Mouse (Mus musculus): ENCODE measurements around the gene Olfr699. TPM values are rescaled to one million over a fixed set of nuclear protein-coding genes. Genes with fewer than 3 reads are reported as not detected.

Olfr699 gene
- total and polyA plus RNA-seq, 3 experiments = not detected

Other genes starting within 250 kb of the Olfr699 start
- gene Olfr693, start 112.6 kb downstream of the Olfr699 start, total RNA-seq (2012; rRNA removed) = not detected in 2 replicates
- gene Olfr693, start 112.6 kb downstream of the Olfr699 start, polyA plus RNA-seq (2012; ENCODE audit: insufficient read depth in 1 of 2, insufficient read length in 2 of 2, low read depth in 1 of 2, low replicate concordance in 2 of 2, missing spikeins in 1 of 2) = not detected
- not detected in 2 replicates for gene Olfr694, start 101.4 kb downstream of the Olfr699 start, total RNA-seq (2012; rRNA removed)
- gene Olfr694, start 101.4 kb downstream of the Olfr699 start, polyA plus RNA-seq (2012; ENCODE audit: insufficient read depth in 1 of 2, insufficient read length in 2 of 2, low read depth in 1 of 2, low replicate concordance in 2 of 2, missing spikeins in 1 of 2) = not detected
- not detected in 2 replicates for gene Olfr695, start 76.8 kb downstream of the Olfr699 start, total RNA-seq (2012; rRNA removed)
- gene Olfr695, start 76.8 kb downstream of the Olfr699 start, polyA plus RNA-seq (2012; ENCODE audit: insufficient read depth in 1 of 2, insufficient read length in 2 of 2, low read depth in 1 of 2, low replicate concordance in 2 of 2, missing spikeins in 1 of 2) = not detected
- gene Olfr697, start 50.8 kb downstream of the Olfr699 start, total RNA-seq (2012; rRNA removed) = not detected in 2 replicates
- not detected for gene Olfr697, start 50.8 kb downstream of the Olfr699 start, polyA plus RNA-seq (2012; ENCODE audit: insufficient read depth in 1 of 2, insufficient read length in 2 of 2, low read depth in 1 of 2, low replicate concordance in 2 of 2, missing spikeins in 1 of 2)
- gene Olfr698, start 37.8 kb downstream of the Olfr699 start, total RNA-seq (2012; rRNA removed) = not detected in 2 replicates
- gene Olfr698, start 37.8 kb downstream of the Olfr699 start, polyA plus RNA-seq (2012; ENCODE audit: insufficient read depth in 1 of 2, insufficient read length in 2 of 2, low read depth in 1 of 2, low replicate concordance in 2 of 2, missing spikeins in 1 of 2) = not detected
- gene Olfr700, start 15.6 kb upstream of the Olfr699 start, total RNA-seq (2012; rRNA removed) = not detected in 2 replicates
- not detected for gene Olfr700, start 15.6 kb upstream of the Olfr699 start, polyA plus RNA-seq (2012; ENCODE audit: insufficient read depth in 1 of 2, insufficient read length in 2 of 2, low read depth in 1 of 2, low replicate concordance in 2 of 2, missing spikeins in 1 of 2)
- gene Olfr701, start 20.9 kb upstream of the Olfr699 start, total RNA-seq (2012; rRNA removed) = not detected in 2 replicates
- not detected for gene Olfr701, start 20.9 kb upstream of the Olfr699 start, polyA plus RNA-seq (2012; ENCODE audit: insufficient read depth in 1 of 2, insufficient read length in 2 of 2, low read depth in 1 of 2, low replicate concordance in 2 of 2, missing spikeins in 1 of 2)
- gene Olfr702, start 40.7 kb upstream of the Olfr699 start, total RNA-seq (2012; rRNA removed) = not detected in 2 replicates
- gene Olfr702, start 40.7 kb upstream of the Olfr699 start, polyA plus RNA-seq (2012; ENCODE audit: insufficient read depth in 1 of 2, insufficient read length in 2 of 2, low read depth in 1 of 2, low replicate concordance in 2 of 2, missing spikeins in 1 of 2) = not detected
- gene Olfr703, start 50.2 kb upstream of the Olfr699 start, total RNA-seq (2012; rRNA removed) = not detected in 2 replicates
- not detected for gene Olfr703, start 50.2 kb upstream of the Olfr699 start, polyA plus RNA-seq (2012; ENCODE audit: insufficient read depth in 1 of 2, insufficient read length in 2 of 2, low read depth in 1 of 2, low replicate concordance in 2 of 2, missing spikeins in 1 of 2)
- gene Olfr704, start 70.0 kb upstream of the Olfr699 start, total RNA-seq (2012; rRNA removed) = not detected in 2 replicates
- gene Olfr704, start 70.0 kb upstream of the Olfr699 start, polyA plus RNA-seq (2012; ENCODE audit: insufficient read depth in 1 of 2, insufficient read length in 2 of 2, low read depth in 1 of 2, low replicate concordance in 2 of 2, missing spikeins in 1 of 2) = not detected
- gene Olfr705, start 83.7 kb upstream of the Olfr699 start, total RNA-seq (2012; rRNA removed) = not detected in 2 replicates
- not detected for gene Olfr705, start 83.7 kb upstream of the Olfr699 start, polyA plus RNA-seq (2012; ENCODE audit: insufficient read depth in 1 of 2, insufficient read length in 2 of 2, low read depth in 1 of 2, low replicate concordance in 2 of 2, missing spikeins in 1 of 2)
- not detected in 2 replicates for gene Olfr706, start 95.0 kb upstream of the Olfr699 start, total RNA-seq (2012; rRNA removed)
- not detected for gene Olfr706, start 95.0 kb upstream of the Olfr699 start, polyA plus RNA-seq (2012; ENCODE audit: insufficient read depth in 1 of 2, insufficient read length in 2 of 2, low read depth in 1 of 2, low replicate concordance in 2 of 2, missing spikeins in 1 of 2)
- gene Olfr707, start 108.0 kb upstream of the Olfr699 start, total RNA-seq (2012; rRNA removed) = not detected in 2 replicates
- not detected for gene Olfr707, start 108.0 kb upstream of the Olfr699 start, polyA plus RNA-seq (2012; ENCODE audit: insufficient read depth in 1 of 2, insufficient read length in 2 of 2, low read depth in 1 of 2, low replicate concordance in 2 of 2, missing spikeins in 1 of 2)
- not detected in 2 replicates for gene Olfr1532-ps1, start 114.8 kb upstream of the Olfr699 start, total RNA-seq (2012; rRNA removed)
- gene Olfr1532-ps1, start 114.8 kb upstream of the Olfr699 start, polyA plus RNA-seq (2012; ENCODE audit: insufficient read depth in 1 of 2, insufficient read length in 2 of 2, low read depth in 1 of 2, low replicate concordance in 2 of 2, missing spikeins in 1 of 2) = not detected
- not detected in 2 replicates for gene Olfr709-ps1, start 139.0 kb upstream of the Olfr699 start, total RNA-seq (2012; rRNA removed)
- gene Olfr709-ps1, start 139.0 kb upstream of the Olfr699 start, polyA plus RNA-seq (2012; ENCODE audit: insufficient read depth in 1 of 2, insufficient read length in 2 of 2, low read depth in 1 of 2, low replicate concordance in 2 of 2, missing spikeins in 1 of 2) = not detected
- not detected in 2 replicates for gene Olfr710, start 155.1 kb upstream of the Olfr699 start, total RNA-seq (2012; rRNA removed)
- gene Olfr710, start 155.1 kb upstream of the Olfr699 start, polyA plus RNA-seq (2012; ENCODE audit: insufficient read depth in 1 of 2, insufficient read length in 2 of 2, low read depth in 1 of 2, low replicate concordance in 2 of 2, missing spikeins in 1 of 2) = not detected
- gene Olfr6, start 170.7 kb upstream of the Olfr699 start, total RNA-seq (2012; rRNA removed) = not detected in 2 replicates
- not detected for gene Olfr6, start 170.7 kb upstream of the Olfr699 start, polyA plus RNA-seq (2012; ENCODE audit: insufficient read depth in 1 of 2, insufficient read length in 2 of 2, low read depth in 1 of 2, low replicate concordance in 2 of 2, missing spikeins in 1 of 2)
- gene Olfr711, start 182.3 kb upstream of the Olfr699 start, total RNA-seq (2012; rRNA removed) = not detected in 2 replicates
- not detected for gene Olfr711, start 182.3 kb upstream of the Olfr699 start, polyA plus RNA-seq (2012; ENCODE audit: insufficient read depth in 1 of 2, insufficient read length in 2 of 2, low read depth in 1 of 2, low replicate concordance in 2 of 2, missing spikeins in 1 of 2)
- gene Olfr2, start 212.9 kb upstream of the Olfr699 start, total RNA-seq (2012; rRNA removed) = not detected in 2 replicates
- not detected for gene Olfr2, start 212.9 kb upstream of the Olfr699 start, polyA plus RNA-seq (2012; ENCODE audit: insufficient read depth in 1 of 2, insufficient read length in 2 of 2, low read depth in 1 of 2, low replicate concordance in 2 of 2, missing spikeins in 1 of 2)
- gene Olfr713, start 238.0 kb upstream of the Olfr699 start, total RNA-seq (2012; rRNA removed) = not detected in 2 replicates
- gene Olfr713, start 238.0 kb upstream of the Olfr699 start, polyA plus RNA-seq (2012; ENCODE audit: insufficient read depth in 1 of 2, insufficient read length in 2 of 2, low read depth in 1 of 2, low replicate concordance in 2 of 2, missing spikeins in 1 of 2) = not detected

All from MEL (cell line).